Mouse (Mus musculus): ENCODE data around the gene Tgm2.

GRCm38 (mm10) chr2:158145528-158146065 is 639 bp downstream of the Tgm2 start:
- TF ChIP-seq POLR2A (IDR thresholded peaks at IDR 0.05; ENCODE audit: control insufficient read depth, low read depth, low read length) (no peak), CTCF (IDR thresholded peaks at IDR 0.05; ENCODE audit: control insufficient read depth, insufficient read depth, insufficient replicate concordance, low read depth, low read length) (no peak)

Data from testis, adult 2 months (tissue).